Mouse (Mus musculus) gastrocnemius, adult 18-20 months (tissue): ENCODE measurements around the gene Myo16. TPM values are rescaled to one million over a fixed set of nuclear protein-coding genes. Genes with fewer than 3 reads are reported as not detected.
A peak's percentile ranks its signal among the peaks of the same experiment; 100 is the strongest.

Source experiments
- DNase-seq: peaks from one replicate; pipeline ENCODE4 v3.0.0; 2021; ENCODE audit warnings: low spot score
- total RNA-seq, 2 experiments: library from RNA; stranded (reverse); gene quantifications; 2 replicates each; pipeline ENCODE4 v1.2.3; 2021

Myo16 gene
- total RNA-seq, 2 experiments from 2014 or later, result 0.12 to 0.21 TPM

GRCm38 (mm10) chr8:10611636-10612035 is 457.9 kb downstream of the Myo16 start:
- DNase-seq, result no peak

GRCm38 (mm10) chr8:10613371-10613770 is 459.7 kb downstream of the Myo16 start:
- DNase-seq, result no peak

- DNase-seq, result no peak
Observed at GRCm38 (mm10) chr8:10619689-10620088, 466.0 kb downstream of the Myo16 start.

- no peak for DNase-seq
Observed at GRCm38 (mm10) chr8:10625262-10625661, 471.6 kb downstream of the Myo16 start.

- no peak for DNase-seq
Observed at GRCm38 (mm10) chr8:10628725-10629124, 475.0 kb downstream of the Myo16 start.

- DNase-seq, result no peak
Observed at GRCm38 (mm10) chr8:10629862-10630261, 476.2 kb downstream of the Myo16 start.

GRCm38 (mm10) chr8:10631006-10631405 is 477.3 kb downstream of the Myo16 start:
- no peak for DNase-seq

GRCm38 (mm10) chr8:10632603-10633002 is 478.9 kb downstream of the Myo16 start:
- DNase-seq, result no peak

GRCm38 (mm10) chr8:10633360-10634140 is 479.8 kb downstream of the Myo16 start:
- DNase-seq, result no peak

GRCm38 (mm10) chr8:10634421-10634820 is 480.7 kb downstream of the Myo16 start:
- DNase-seq, result no peak

GRCm38 (mm10) chr8:10638871-10639270 is 485.2 kb downstream of the Myo16 start:
- DNase-seq, result no peak

GRCm38 (mm10) chr8:10640176-10640810 is 486.6 kb downstream of the Myo16 start:
- DNase-seq, result no peak

GRCm38 (mm10) chr8:10640859-10641258 is 487.1 kb downstream of the Myo16 start:
- no peak for DNase-seq

- DNase-seq, result no peak
Observed at GRCm38 (mm10) chr8:10641343-10641742, 487.6 kb downstream of the Myo16 start.

GRCm38 (mm10) chr8:10643244-10643643 is 489.5 kb downstream of the Myo16 start:
- DNase-seq, result no peak

GRCm38 (mm10) chr8:10644481-10644880 is 490.8 kb downstream of the Myo16 start:
- no peak for DNase-seq

GRCm38 (mm10) chr8:10645740-10646139 is 492.0 kb downstream of the Myo16 start:
- DNase-seq, result no peak

GRCm38 (mm10) chr8:10646485-10646884 is 492.8 kb downstream of the Myo16 start:
- DNase-seq, result peak; percentile 32

GRCm38 (mm10) chr8:10651546-10652315 is 498.0 kb downstream of the Myo16 start:
- DNase-seq, result no peak

- DNase-seq, result peak; percentile 34
Observed at GRCm38 (mm10) chr8:10653282-10653681, 499.6 kb downstream of the Myo16 start.

- no peak for DNase-seq
Observed at GRCm38 (mm10) chr8:10654922-10655518, 501.3 kb downstream of the Myo16 start.
